Mouse (Mus musculus): ENCODE measurements around the gene Gm13304. TPM values are rescaled to one million over a fixed set of nuclear protein-coding genes. Genes with fewer than 3 reads are reported as not detected.
"Not testable (repeated sequence)": the region's sequence is repeated elsewhere in the genome, so short reads cannot be mapped to it uniquely, and the experiment has no call there.

The Gm13304 gene
- polyA plus RNA-seq (2016; fragmentation: Nextera tagmentation; extraction: Ambion mirVana): 2.7 TPM in 1 of 2 replicates, not detected in the other

DNA sequence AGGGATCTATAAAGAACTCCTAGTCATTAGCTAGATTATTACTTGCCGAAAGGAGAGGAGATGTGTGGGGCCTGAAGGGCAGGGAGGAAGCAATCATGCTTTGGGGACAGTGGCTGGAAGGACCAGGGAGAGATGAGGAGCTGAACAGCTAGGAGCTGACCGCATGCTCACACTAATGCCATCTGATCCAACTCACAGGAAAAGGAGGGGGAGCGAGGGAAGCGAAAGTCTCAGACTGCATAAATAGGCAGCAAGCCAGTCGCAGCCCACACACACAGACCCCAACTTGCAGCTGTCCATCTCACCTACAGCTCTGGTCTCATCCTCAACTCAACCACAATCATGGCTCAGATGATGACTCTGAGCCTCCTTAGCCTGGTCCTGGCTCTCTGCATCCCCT is at the start of gene Gm13304:
Gm13304 (plus strand) TSS at position 301 of the 400 bp plus-strand sequence.
- not testable (repeated sequence) for DNase-seq (ENCODE audit: low spot score); H3K27ac ChIP-seq (replicated peaks); H3K36me3 ChIP-seq (replicated peaks); H3K4me1 ChIP-seq; H3K4me3 ChIP-seq; H3K27me3 ChIP-seq (replicated peaks; ENCODE audit: low read depth, poor library complexity, severe bottlenecking); H3K9me3 ChIP-seq
- no CpG with 5 or more reads among the region's 5 CpGs for WGBS

DNA sequence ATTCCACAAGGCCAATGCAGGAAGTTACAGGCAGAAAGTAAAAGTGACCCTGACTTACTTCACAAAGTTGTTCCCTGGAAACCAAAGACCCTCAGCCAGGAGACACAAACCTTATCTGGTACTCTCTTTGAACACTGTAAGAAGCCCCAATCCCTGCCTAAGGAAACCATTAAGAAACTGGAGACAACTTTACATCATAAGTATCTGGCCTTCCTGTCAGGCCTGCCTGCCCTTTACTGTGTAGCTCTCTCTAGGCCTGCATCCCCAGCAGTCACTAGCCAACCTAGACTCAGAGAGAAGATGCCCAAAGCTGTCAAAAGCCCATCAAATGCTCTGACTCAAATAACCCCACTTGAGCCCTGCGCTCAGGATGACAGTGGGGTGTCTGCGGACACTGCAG is 23.7 kb upstream of the Gm13304 start, which contains the start of gene Gm3893:
Gm3893 (plus strand) TSS at position 301 of the 400 bp plus-strand sequence.
- H3K36me3 ChIP-seq (replicated peaks); H3K4me3 ChIP-seq; H3K27me3 ChIP-seq (replicated peaks; ENCODE audit: low read depth, poor library complexity, severe bottlenecking); H3K4me1 ChIP-seq; DNase-seq (ENCODE audit: low spot score); H3K27ac ChIP-seq (replicated peaks); H3K9me3 ChIP-seq: not testable (repeated sequence)
- WGBS: no CpG with 5 or more reads among the region's 2 CpGs

DNA sequence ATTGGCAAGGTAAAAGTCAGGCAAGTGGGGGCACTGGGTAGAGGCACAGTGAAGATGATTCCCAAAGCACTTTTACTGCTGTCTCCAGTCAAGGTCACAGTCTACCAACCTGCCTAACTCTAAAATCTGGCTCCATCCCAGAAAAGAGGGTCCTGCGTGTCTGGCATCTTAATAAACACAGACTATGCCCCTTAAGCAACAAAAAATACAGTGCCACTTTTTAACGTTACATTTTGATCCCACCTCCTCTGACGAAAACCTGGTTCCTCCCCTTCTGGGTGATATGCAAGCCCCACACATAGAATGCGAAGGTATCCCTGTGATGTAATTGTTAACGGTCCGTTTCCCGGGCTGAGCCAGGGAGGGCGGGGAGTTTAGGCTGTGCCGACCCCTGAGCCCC is 38.5 kb downstream of the Gm13304 start, which contains the start of gene Gm13306:
Gm13306 (plus strand) TSS at position 301 of the 400 bp plus-strand sequence.
- no CpG with 5 or more reads among the region's 9 CpGs for WGBS
- not testable (repeated sequence) for H3K27me3 ChIP-seq (replicated peaks; ENCODE audit: low read depth, poor library complexity, severe bottlenecking); H3K4me1 ChIP-seq; H3K9me3 ChIP-seq; H3K4me3 ChIP-seq; H3K36me3 ChIP-seq (replicated peaks); DNase-seq (ENCODE audit: low spot score); H3K27ac ChIP-seq (replicated peaks)

Other genes starting within 250 kb of the Gm13304 start
- gene Gm21541, start 211.2 kb upstream of the Gm13304 start, polyA plus RNA-seq (2016; fragmentation: Nextera tagmentation; extraction: Ambion mirVana): not detected in 2 replicates
- gene Gm20878, start 173.2 kb upstream of the Gm13304 start, polyA plus RNA-seq (2016; fragmentation: Nextera tagmentation; extraction: Ambion mirVana): 1.5 and 2.8 TPM in 2 replicates
- gene Fam205a4, start 148.8 kb upstream of the Gm13304 start, polyA plus RNA-seq (2016; fragmentation: Nextera tagmentation; extraction: Ambion mirVana): 0.11 TPM in 1 of 2 replicates, not detected in the other
- gene Gm21093, start 80.1 kb upstream of the Gm13304 start, polyA plus RNA-seq (2016; fragmentation: Nextera tagmentation; extraction: Ambion mirVana): not detected in 2 replicates
- not detected in 2 replicates for gene Gm3893, start 23.6 kb upstream of the Gm13304 start, polyA plus RNA-seq (2016; fragmentation: Nextera tagmentation; extraction: Ambion mirVana)
- gene Gm13306, start 38.6 kb downstream of the Gm13304 start, polyA plus RNA-seq (2016; fragmentation: Nextera tagmentation; extraction: Ambion mirVana): not detected in 2 replicates
- gene Gm13305, start 53.8 kb downstream of the Gm13304 start, polyA plus RNA-seq (2016; fragmentation: Nextera tagmentation; extraction: Ambion mirVana): 0.49 TPM in 1 of 2 replicates, not detected in the other
- gene Gm10600, start 125.8 kb downstream of the Gm13304 start, polyA plus RNA-seq (2016; fragmentation: Nextera tagmentation; extraction: Ambion mirVana): not detected in 2 replicates
- not detected in 2 replicates for gene Ccl21b, start 140.9 kb downstream of the Gm13304 start, polyA plus RNA-seq (2016; fragmentation: Nextera tagmentation; extraction: Ambion mirVana)
- gene Gm21953, start 179.4 kb downstream of the Gm13304 start, polyA plus RNA-seq (2016; fragmentation: Nextera tagmentation; extraction: Ambion mirVana): not detected in 2 replicates
- not detected in 2 replicates for gene Fam205a3, start 203.5 kb downstream of the Gm13304 start, polyA plus RNA-seq (2016; fragmentation: Nextera tagmentation; extraction: Ambion mirVana)

All from embryonic facial prominence, embryonic 10.5 days (tissue).